Mouse (Mus musculus) spleen, embryonic (tissue): ENCODE results near the gene Ndufs2.

Experiments used
- CTCF ChIA-PET: fragments of 350-600 bp; sonication (Branson Sonifier 250); formaldehyde crosslinking; loops from one replicate; lab custom pipeline; 2022; lab: Charles Lee

Gene Ndufs2

DNA sequence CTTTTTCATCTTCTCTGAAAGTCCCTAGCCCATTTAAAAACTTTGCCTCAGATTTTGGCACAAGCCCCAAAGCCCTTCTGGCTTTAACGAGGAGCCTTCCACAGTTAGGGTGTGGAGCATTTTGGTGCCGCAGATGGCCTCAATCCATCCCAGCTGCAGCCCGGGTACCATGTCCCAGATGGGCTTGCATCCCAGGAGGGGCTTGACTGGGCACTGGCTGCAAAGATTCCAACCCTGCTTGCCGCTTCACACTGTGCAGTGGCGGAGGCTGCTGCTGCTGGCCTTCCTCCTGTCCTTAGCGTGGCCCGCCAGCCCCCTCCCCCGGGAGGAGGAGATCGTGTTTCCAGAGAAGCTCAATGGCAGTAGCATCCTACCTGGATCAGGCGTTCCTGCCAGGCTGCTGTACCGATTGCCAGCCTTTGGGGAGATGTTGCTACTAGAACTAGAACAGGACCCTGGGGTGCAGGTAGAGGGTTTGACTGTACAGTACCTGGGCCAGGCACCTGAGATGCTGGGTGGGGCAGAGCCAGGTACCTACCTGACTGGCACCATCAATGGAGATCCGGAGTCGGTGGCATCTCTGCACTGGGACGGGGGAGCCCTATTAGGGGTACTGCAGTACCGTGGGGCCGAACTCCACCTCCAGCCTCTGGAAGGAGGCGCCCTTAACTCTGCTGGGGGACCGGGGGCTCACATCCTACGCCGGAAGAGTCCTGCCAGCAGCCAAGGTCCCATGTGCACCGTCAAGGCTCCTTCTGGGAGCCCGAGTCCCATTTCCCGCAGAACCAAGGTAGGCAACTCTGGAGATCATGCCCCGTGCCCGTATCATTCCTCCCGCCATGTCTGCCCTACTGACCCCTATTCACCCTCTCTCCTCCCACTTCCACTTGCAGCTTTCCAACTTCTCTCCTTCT, at the start of gene Ndufs2:
Ndufs2 (minus strand) TSS at position 709 of the 914 bp plus-strand sequence.
- CTCF ChIA-PET, result interaction anchor here (0.6 to 0.7 kb wide), 2 partner anchors 10 to 14 kb away, joined by 3 to 7 read pairs; no protein-coding TSS in a partner anchor

GRCm38 (mm10) chr1:171298226-171298625, 47.0 kb upstream of the Ndufs2 start:
- CTCF ChIA-PET, result no interaction called here

- CTCF ChIA-PET, result interaction anchor here (0.6 kb wide), 1 partner anchor 33 kb away, joined by 3 read pairs; no protein-coding TSS in a partner anchor
Measured at GRCm38 (mm10) chr1:171295063-171295402, 43.8 kb upstream of the Ndufs2 start.

DNA sequence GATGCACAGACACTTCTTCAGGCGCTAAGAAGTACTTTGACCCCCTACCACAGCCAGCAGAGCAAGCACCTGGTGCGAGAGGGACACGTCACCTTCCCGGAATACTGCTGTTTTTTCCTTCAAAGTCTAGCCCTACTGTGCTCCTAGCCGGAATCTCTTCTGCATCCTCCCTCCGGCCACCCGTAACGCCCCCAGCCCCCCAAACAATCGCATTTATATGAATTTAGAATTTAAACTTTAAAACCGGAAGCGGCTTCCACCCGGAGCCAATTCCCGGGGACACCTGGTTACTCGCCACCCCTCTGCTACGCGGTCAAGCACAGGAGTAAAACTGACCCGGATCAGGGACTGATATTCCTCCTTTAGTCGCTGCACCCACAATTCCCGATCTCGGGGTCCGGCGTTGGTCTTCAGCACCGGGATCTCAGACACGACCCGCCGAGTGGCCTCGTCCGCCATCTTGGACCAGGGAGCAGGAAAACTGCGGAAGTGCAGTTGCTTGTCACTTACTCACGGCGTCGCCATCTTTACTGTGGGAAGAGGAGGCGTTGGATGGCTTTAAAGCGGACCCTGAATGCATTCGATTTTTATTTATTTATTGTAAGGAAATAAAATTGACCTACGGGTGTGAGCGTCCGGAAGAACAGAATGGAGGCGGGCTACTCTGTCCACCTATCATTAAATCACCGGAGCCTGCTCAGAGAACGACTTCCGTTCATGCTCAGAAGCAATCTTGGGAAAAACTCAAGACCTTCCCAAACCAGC, 43.3 kb upstream of the Ndufs2 start, which contains the start of gene Ufc1:
Ufc1 (minus strand) TSS at position 727 of the 765 bp plus-strand sequence.
- CTCF ChIA-PET, result no interaction called here

- CTCF ChIA-PET, result no interaction called here
Measured at GRCm38 (mm10) chr1:171293906-171294297, 42.7 kb upstream of the Ndufs2 start.

DNA sequence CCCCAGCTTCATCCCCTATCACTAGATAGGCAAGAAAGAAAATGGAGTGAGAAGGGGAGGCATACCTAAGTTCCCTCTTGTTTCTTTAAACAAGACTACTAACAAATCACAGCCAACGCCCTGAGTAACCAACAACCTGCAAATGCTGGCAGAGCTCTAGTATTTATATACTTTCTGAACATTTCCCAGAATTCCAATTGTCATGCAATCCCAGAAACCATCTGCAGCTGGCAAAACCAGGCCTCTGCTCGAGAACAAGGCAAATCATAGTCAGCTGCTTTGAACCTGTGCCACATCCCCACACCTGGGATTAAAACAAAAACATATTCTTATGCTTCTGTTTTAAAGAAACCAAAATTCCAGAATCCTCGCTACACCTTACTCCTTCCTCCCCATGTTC, 42.2 kb upstream of the Ndufs2 start:
- CTCF ChIA-PET, result interaction anchor here (0.8 kb wide), 1 partner anchor 16 kb away, joined by 3 read pairs; no protein-coding TSS in a partner anchor

- CTCF ChIA-PET, result interaction anchor here (0.7 to 0.8 kb wide), 2 partner anchors 8 to 27 kb away, joined by 3 to 5 read pairs; no protein-coding TSS in a partner anchor
Measured at GRCm38 (mm10) chr1:171288328-171288727, 37.1 kb upstream of the Ndufs2 start.

GRCm38 (mm10) chr1:171287136-171288081, 36.2 kb upstream of the Ndufs2 start, which contains the start of gene Usp21:
Gene Usp21 (minus strand): TSS chr1:171287991.
- CTCF ChIA-PET, result interaction anchor here (0.7 kb wide), 1 partner anchor 26 kb away, joined by 3 read pairs; no protein-coding TSS in a partner anchor

DNA sequence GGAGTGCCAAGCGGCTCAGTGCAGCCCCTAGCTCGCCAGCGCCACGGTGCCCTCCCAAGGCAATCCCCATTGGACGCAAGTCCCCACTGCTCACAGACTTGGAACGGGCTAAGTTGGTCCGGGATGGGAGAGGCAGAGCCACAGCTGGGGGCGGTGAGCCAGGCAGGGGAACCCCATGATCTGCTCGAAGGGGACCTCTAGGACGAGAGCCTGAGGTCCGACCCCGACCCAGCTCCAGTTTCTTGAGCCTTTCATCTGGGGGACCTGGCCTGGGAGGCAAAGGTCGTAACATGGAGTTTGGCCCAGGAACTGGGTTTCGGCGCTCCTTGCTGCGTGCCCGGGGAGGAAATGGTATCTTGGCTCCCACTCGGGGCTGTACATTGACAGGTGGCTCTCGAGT, 35.3 kb upstream of the Ndufs2 start:
- CTCF ChIA-PET, result no interaction called here

DNA sequence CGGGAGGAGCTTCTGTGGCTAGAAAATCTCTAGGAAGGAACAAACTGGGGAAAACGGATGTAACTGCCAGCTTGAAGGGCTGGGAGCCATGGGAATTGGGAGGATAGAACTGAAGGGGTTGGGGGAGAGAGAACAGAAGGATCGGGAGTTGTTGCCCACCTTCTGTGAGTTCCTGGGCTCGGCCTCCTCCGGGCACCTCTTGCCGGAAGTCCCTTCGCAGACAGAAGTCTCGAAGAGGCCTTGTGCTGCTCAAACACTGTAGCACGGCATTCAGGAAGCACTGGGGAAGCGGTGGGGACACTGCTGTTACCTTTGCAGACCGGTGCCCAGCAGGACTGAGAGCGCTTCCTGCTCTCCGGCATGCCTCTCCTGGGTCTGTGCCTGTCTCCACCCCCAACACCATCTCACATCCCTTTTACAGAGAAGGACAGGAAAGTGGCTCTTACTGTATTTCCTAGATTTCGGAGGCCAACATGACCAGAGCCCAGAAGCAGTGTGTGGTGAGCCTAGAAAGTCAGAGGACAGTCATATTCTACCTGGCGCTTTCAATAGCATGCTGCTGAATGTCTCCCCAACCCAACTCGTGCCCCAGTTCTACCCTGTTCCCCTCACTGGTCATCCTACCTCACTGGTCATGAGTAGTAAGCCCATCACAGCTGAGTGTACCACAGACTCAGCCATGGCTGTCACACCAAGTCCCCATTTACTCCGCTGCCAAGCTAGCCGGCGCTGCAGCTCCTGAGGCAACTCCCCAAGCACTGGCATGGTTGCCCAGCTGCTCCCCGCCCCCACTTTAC, 34.1 kb upstream of the Ndufs2 start:
- CTCF ChIA-PET, result interaction anchor here (0.6 to 0.8 kb wide), 2 partner anchors 28 to 79 kb away, joined by 3 read pairs; no protein-coding TSS in a partner anchor

- CTCF ChIA-PET, result interaction anchor here (0.8 kb wide), 1 partner anchor 78 kb away, joined by 3 read pairs; no protein-coding TSS in a partner anchor
Measured at GRCm38 (mm10) chr1:171284491-171284890, 33.3 kb upstream of the Ndufs2 start.

- CTCF ChIA-PET, result no interaction called here
Measured at GRCm38 (mm10) chr1:171283188-171284160, 32.3 kb upstream of the Ndufs2 start.

- CTCF ChIA-PET, result interaction anchor here (0.5 kb wide), 1 partner anchor 41 kb away, joined by 4 read pairs; no protein-coding TSS in a partner anchor
Measured at GRCm38 (mm10) chr1:171282086-171282805, 31.1 kb upstream of the Ndufs2 start.

GRCm38 (mm10) chr1:171281528-171281923, 30.3 kb upstream of the Ndufs2 start:
- CTCF ChIA-PET, result no interaction called here

DNA sequence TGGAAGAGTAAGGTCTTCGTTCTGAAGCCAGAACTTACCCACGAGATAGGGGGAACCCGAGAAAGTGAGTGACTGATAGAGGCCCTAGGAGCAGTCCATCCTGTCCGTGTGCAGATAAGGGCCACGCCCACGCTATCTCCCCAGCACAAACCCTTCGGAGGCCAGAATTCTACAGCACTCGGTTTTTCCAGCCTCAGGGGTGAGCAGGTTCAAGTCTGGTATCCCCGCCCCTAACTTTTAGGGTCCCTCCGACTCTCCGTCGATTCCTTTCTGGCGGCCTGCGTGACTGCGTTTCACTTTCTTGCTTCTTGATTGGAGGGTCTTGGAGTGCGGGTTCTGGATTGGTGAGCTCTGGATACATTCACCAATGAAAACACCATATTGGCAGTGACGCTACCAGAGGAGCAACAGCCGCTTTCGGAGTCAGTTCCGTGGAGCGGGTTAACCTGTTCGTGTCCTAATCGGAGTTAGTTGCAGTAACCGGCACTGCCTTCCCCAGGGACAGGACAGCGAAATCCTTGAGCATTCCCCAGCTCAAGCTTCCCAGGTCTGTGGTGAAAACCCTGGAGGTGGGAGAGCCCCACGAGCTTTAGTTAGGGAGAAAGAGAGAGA, 29.8 kb upstream of the Ndufs2 start, which contains the start of gene Ppox:
Ppox (minus strand) TSS at position 271 of the 612 bp plus-strand sequence.
- CTCF ChIA-PET, result no interaction called here

DNA sequence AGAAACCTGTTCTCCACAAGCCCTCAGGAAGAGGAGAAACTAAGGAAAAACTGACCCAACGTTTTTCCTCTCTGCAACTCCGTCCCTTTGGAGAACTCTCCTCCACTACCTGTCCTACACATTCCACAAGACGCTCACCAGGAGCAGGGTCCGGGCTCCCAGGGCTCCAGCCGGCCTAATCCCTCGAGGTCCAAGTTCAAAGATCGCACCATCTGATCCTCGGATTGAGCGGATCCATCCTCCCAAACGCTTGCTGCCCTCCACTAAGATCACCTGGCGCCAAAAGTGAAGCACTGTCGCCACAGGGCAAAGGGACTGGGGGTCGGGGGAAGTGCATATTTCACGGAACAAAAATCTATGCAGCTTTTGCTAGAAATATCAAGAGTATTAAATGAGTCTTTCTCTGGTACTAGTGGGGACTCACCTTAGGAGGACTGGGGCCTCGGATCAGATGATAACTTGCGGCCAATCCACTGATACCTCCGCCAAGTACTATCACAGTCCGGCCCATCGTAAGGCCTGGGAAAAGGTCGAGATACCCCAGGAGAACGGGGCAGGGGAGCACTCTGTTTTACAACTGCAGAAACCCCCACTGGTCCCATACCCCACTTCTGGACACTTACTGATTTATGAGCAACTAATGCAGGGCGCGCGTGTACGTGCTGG, 29.2 kb upstream of the Ndufs2 start:
- CTCF ChIA-PET, result no interaction called here

DNA sequence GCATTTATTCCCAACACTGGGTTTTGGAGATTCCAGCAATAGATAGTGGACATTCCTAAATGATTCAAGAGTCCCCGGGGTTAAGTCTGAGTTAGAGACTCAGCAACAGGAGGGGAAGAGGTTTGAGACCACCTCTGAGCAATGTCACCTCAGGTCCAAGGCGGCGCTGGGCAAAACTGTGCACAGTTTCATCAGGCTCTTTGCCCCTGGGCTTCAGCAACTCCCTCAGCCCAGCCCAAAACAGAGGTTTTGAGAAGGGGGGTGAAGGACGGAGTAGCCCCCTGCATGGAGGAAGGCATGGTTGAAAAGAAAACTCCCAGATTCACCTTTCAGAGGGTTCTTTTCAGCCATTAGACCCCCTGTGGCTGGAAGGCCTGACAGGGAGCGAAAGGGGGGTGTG, 28.5 kb upstream of the Ndufs2 start:
- CTCF ChIA-PET, result no interaction called here
